Mouse (Mus musculus): ENCODE data around the gene Fancd2os. TPM values are rescaled to one million over a fixed set of nuclear protein-coding genes. Genes with fewer than 3 reads are reported as not detected.
A peak's percentile ranks its signal among the peaks of the same experiment; 100 is the strongest.

Gene Fancd2os
- polyA plus RNA-seq, 1 experiment from 2014 or later, result not detected

DNA sequence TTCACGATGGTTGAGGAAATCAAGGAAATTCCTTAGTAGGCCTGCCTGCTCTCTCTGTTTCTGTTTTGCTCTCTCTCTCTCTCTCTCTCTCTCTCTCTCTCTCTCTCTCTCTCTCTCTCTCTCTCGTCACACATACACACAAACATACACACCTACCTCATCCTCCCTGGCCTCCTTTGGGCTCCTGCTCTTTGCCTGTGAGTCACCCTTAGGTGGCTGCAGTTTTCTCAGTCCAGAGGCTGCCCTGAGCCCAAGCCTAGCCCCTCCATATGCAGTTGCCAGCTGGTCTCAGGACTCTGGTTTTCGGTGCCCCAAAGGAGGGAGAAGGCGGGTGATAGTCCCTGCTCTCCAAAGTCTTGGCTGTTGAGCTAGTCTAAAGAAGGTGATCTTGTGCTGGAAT is 42.5 kb upstream of the Fancd2os start:
- Histone ChIP-seq H3K27ac (replicated peaks) (no peak overlapping the region; the same call in 1 of the 2 replicates), H3K27me3 (ENCODE audit: control insufficient read depth, insufficient read depth, low read length) (no peaks in the 10 kb centered on the region), H3K4me2 (replicated peaks; ENCODE audit: low read depth) (no peak overlapping the region), H3K9me3 (ENCODE audit: control insufficient read depth, low read length) (no peaks in the 10 kb centered on the region), H3K4me1 (replicated peaks; ENCODE audit: control insufficient read depth, insufficient read depth) (no peaks in the 10 kb centered on the region), H3K4me3 (ENCODE audit: low read depth, low read length) (no peak overlapping the region), H3K9ac (ENCODE audit: low read length) (no peak overlapping the region), H3K36me3 (ENCODE audit: control insufficient read depth, insufficient read depth, low read length) (peaks cover 3% of the 10 kb centered on the region; the same call in 1 of the 2 replicates)
- ATAC-seq (ENCODE audit: low FRiP score, low TSS enrichment), result no peak
- DNase-seq (ENCODE audit: low spot score), result no peak
- 73% methylated on average over 4 of the region's 4 CpGs for WGBS
- TF ChIP-seq EP300 (optimal IDR thresholded peaks at IDR 0.05) (no peak), CTCF (IDR thresholded peaks at IDR 0.05; ENCODE audit: low read depth) (no peak)

GRCm38 (mm10) chr6:113642605-113643004 is 42.1 kb upstream of the Fancd2os start:
- Histone ChIP-seq H3K9me3 (ENCODE audit: control insufficient read depth, low read length) (no peaks in the 10 kb centered on the region), H3K4me2 (replicated peaks; ENCODE audit: low read depth) (no peak overlapping the region), H3K27me3 (ENCODE audit: control insufficient read depth, insufficient read depth, low read length) (no peaks in the 10 kb centered on the region), H3K4me1 (replicated peaks; ENCODE audit: control insufficient read depth, insufficient read depth) (no peaks in the 10 kb centered on the region), H3K4me3 (ENCODE audit: low read depth, low read length) (no peak overlapping the region), H3K27ac (replicated peaks) (no peak overlapping the region), H3K36me3 (ENCODE audit: control insufficient read depth, insufficient read depth, low read length) (no peaks in the 10 kb centered on the region), H3K9ac (ENCODE audit: low read length) (no peak overlapping the region)
- DNase-seq (ENCODE audit: low spot score) (no peak), ATAC-seq (ENCODE audit: low FRiP score, low TSS enrichment) (no peak)
- WGBS, result 84% methylated on average over 8 of the region's 8 CpGs
- TF ChIP-seq EP300 (optimal IDR thresholded peaks at IDR 0.05), result no peak
- TF ChIP-seq CTCF (IDR thresholded peaks at IDR 0.05; ENCODE audit: low read depth), result no peak

GRCm38 (mm10) chr6:113639201-113639600 is 38.7 kb upstream of the Fancd2os start:
- Histone ChIP-seq H3K9ac (ENCODE audit: low read length) (no peak overlapping the region), H3K27ac (replicated peaks) (no peak overlapping the region), H3K4me2 (replicated peaks; ENCODE audit: low read depth) (peak overlapping the region; percentile 70; the same call in 1 of the 2 replicates), H3K27me3 (ENCODE audit: control insufficient read depth, insufficient read depth, low read length) (no peaks in the 10 kb centered on the region), H3K4me1 (replicated peaks; ENCODE audit: control insufficient read depth, insufficient read depth) (no peaks in the 10 kb centered on the region), H3K36me3 (ENCODE audit: control insufficient read depth, insufficient read depth, low read length) (no peaks in the 10 kb centered on the region), H3K4me3 (ENCODE audit: low read depth, low read length) (peak overlapping the region; percentile 61; the same call in 1 of the 2 replicates), H3K9me3 (ENCODE audit: control insufficient read depth, low read length) (no peaks in the 10 kb centered on the region)
- ATAC-seq (ENCODE audit: low FRiP score, low TSS enrichment), result no peak
- 71% methylated on average over 4 of the region's 4 CpGs for WGBS
- TF ChIP-seq CTCF (IDR thresholded peaks at IDR 0.05; ENCODE audit: low read depth) (no peak), EP300 (optimal IDR thresholded peaks at IDR 0.05) (no peak)
- no peak for DNase-seq (ENCODE audit: low spot score)

GRCm38 (mm10) chr6:113638302-113639040 is 38.0 kb upstream of the Fancd2os start, which contains the start of gene Irak2:
TSS of gene Irak2 (plus strand) at chr6:113638467.
- Histone ChIP-seq H3K4me3 (ENCODE audit: low read depth, low read length) (peak within 1 kb of the TSS; percentile 61), H3K9me3 (ENCODE audit: control insufficient read depth, low read length) (no peaks in the 10 kb centered on the region), H3K9ac (ENCODE audit: low read length) (peak within 1 kb of the TSS; percentile 76), H3K36me3 (ENCODE audit: control insufficient read depth, insufficient read depth, low read length) (no peaks in the 10 kb centered on the region), H3K4me2 (replicated peaks; ENCODE audit: low read depth) (peak within 1 kb of the TSS; percentile 70), H3K4me1 (replicated peaks; ENCODE audit: control insufficient read depth, insufficient read depth) (no peaks in the 10 kb centered on the region), H3K27me3 (ENCODE audit: control insufficient read depth, insufficient read depth, low read length) (no peaks in the 10 kb centered on the region), H3K27ac (replicated peaks) (peak within 1 kb of the TSS; percentile 63)
- DNase-seq (ENCODE audit: low spot score) (peak; percentile 97), ATAC-seq (ENCODE audit: low FRiP score, low TSS enrichment) (peak; percentile 96)
- 8% methylated on average over 37 of the region's 37 CpGs for WGBS
- peak; percentile 100 for TF ChIP-seq CTCF (IDR thresholded peaks at IDR 0.05; ENCODE audit: low read depth)
- TF ChIP-seq EP300 (optimal IDR thresholded peaks at IDR 0.05), result no peak

GRCm38 (mm10) chr6:113632863-113633262 is 32.3 kb upstream of the Fancd2os start:
- no peaks in the 10 kb centered on the region for H3K9me3 ChIP-seq (ENCODE audit: control insufficient read depth, low read length)
- TF ChIP-seq CTCF (IDR thresholded peaks at IDR 0.05; ENCODE audit: low read depth) (no peak), EP300 (optimal IDR thresholded peaks at IDR 0.05) (no peak)
- H3K9ac ChIP-seq (ENCODE audit: low read length), result no peak overlapping the region
- WGBS, result 81% methylated on average over 4 of the region's 4 CpGs
- H3K36me3 ChIP-seq (ENCODE audit: control insufficient read depth, insufficient read depth, low read length), result peaks cover 21% of the 10 kb centered on the region
- no peak overlapping the region for H3K27ac ChIP-seq (replicated peaks)
- DNase-seq (ENCODE audit: low spot score), result no peak
- H3K27me3 ChIP-seq (ENCODE audit: control insufficient read depth, insufficient read depth, low read length), result no peaks in the 10 kb centered on the region
- H3K4me1 ChIP-seq (replicated peaks; ENCODE audit: control insufficient read depth, insufficient read depth), result no peaks in the 10 kb centered on the region
- ATAC-seq (ENCODE audit: low FRiP score, low TSS enrichment), result 0 out of 2 replicates have a peak, but pooled peaks have one; percentile 25
- no peak overlapping the region for H3K4me2 ChIP-seq (replicated peaks; ENCODE audit: low read depth)
- no peak overlapping the region for H3K4me3 ChIP-seq (ENCODE audit: low read depth, low read length)

- no peak overlapping the region for H3K4me3 ChIP-seq (ENCODE audit: low read depth, low read length)
- H3K36me3 ChIP-seq (ENCODE audit: control insufficient read depth, insufficient read depth, low read length), result peaks cover 21% of the 10 kb centered on the region
- no peaks in the 10 kb centered on the region for H3K4me1 ChIP-seq (replicated peaks; ENCODE audit: control insufficient read depth, insufficient read depth)
- ATAC-seq (ENCODE audit: low FRiP score, low TSS enrichment), result no peak
- H3K9me3 ChIP-seq (ENCODE audit: control insufficient read depth, low read length), result no peaks in the 10 kb centered on the region
- no peak overlapping the region for H3K9ac ChIP-seq (ENCODE audit: low read length)
- no peak for DNase-seq (ENCODE audit: low spot score)
- TF ChIP-seq CTCF (IDR thresholded peaks at IDR 0.05; ENCODE audit: low read depth) (no peak), EP300 (optimal IDR thresholded peaks at IDR 0.05) (no peak)
- no peak overlapping the region for H3K4me2 ChIP-seq (replicated peaks; ENCODE audit: low read depth)
- no peak overlapping the region for H3K27ac ChIP-seq (replicated peaks)
- WGBS, result 69% methylated on average over 5 of the region's 5 CpGs
- H3K27me3 ChIP-seq (ENCODE audit: control insufficient read depth, insufficient read depth, low read length), result no peaks in the 10 kb centered on the region
These were observed 29.8 kb upstream of the Fancd2os start for GRCm38 (mm10) chr6:113630322-113630721.
